Mouse (Mus musculus): Measurements from ENCODE around the gene Filip1l.

DNA sequence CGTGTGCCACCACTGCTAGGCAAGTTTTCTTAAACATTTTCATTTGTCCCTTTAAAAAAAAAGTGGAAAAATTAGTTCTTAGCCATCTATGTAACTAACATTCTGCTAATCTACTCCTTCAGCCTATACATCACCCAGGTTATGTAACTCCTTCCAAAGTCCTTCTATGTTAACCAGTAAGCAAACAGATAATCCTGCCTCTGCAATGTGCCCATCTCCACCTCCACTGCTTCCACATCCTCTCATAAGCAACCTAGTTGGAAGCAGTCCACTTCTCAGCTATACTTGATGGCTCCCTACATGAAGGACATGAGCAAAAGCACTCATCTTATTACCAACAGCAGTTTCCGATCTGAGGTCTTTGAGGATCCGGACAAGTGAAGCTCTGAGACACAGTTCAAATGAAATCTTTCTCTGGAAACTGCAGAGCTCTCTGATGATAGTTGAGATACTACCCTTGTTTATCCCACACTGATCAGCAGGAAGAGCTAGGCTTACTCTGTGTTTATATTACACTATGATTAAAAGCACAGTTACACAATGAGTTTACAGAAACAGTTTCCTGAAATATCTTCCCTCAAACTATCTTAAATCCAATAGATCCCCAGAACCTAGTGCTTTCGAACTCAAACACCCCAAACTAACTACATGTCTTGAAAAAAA is 244.5 kb downstream of the Filip1l start:
- no peak for TF ChIP-seq CTCF (IDR thresholded peaks at IDR 0.05; ENCODE audit: low read depth, low read length)
- TF ChIP-seq POLR2A (IDR thresholded peaks at IDR 0.05; ENCODE audit: borderline replicate concordance, low read depth, low read length), result no peak
